Mouse (Mus musculus) c-Kit-positive CD71-positive TER-119-positive erythroid progenitor cells, embryonic 14.5 days (primary cell): ENCODE data around the gene Rpl13a.
"Not testable (repeated sequence)": the region's sequence is repeated elsewhere in the genome, so short reads cannot be mapped to it uniquely, and the experiment has no call there.

Experiments used
- DNase-seq: peaks from one replicate; pipeline ENCODE4 v3.0.0-alpha.2; 2013; ENCODE audit warnings: low spot score

Gene Rpl13a

GRCm38 (mm10) chr7:45128624-45129246 is at the start of gene Rpl13a:
Gene Rpl13a (minus strand): TSS chr7:45128761.
- peak; percentile 99 for DNase-seq

- DNase-seq = no peak
Observed at GRCm38 (mm10) chr7:45176356-45176755, 47.8 kb upstream of the Rpl13a start.

GRCm38 (mm10) chr7:45175929-45176328 is 47.4 kb upstream of the Rpl13a start:
- no peak for DNase-seq

GRCm38 (mm10) chr7:45175398-45175797 is 46.8 kb upstream of the Rpl13a start:
- no peak for DNase-seq

- DNase-seq = no peak
Observed at GRCm38 (mm10) chr7:45174567-45175280, 46.2 kb upstream of the Rpl13a start.

GRCm38 (mm10) chr7:45173772-45174171 is 45.2 kb upstream of the Rpl13a start:
- not testable (repeated sequence) for DNase-seq

GRCm38 (mm10) chr7:45172974-45173373 is 44.4 kb upstream of the Rpl13a start:
- DNase-seq = peak; percentile 49

GRCm38 (mm10) chr7:45169495-45169894 is 40.9 kb upstream of the Rpl13a start:
- no peak for DNase-seq

GRCm38 (mm10) chr7:45168656-45169055 is 40.1 kb upstream of the Rpl13a start:
- no peak for DNase-seq

- no peak for DNase-seq
Observed at GRCm38 (mm10) chr7:45167761-45168445, 39.3 kb upstream of the Rpl13a start.

- no peak for DNase-seq
Observed at GRCm38 (mm10) chr7:45166950-45167401, 38.4 kb upstream of the Rpl13a start.

GRCm38 (mm10) chr7:45165701-45166100 is 37.1 kb upstream of the Rpl13a start:
- DNase-seq = no peak

GRCm38 (mm10) chr7:45164833-45165232 is 36.3 kb upstream of the Rpl13a start:
- DNase-seq = no peak

- DNase-seq = no peak
Observed at GRCm38 (mm10) chr7:45163735-45164490, 35.4 kb upstream of the Rpl13a start, which contains the start of gene Slc17a7. Gene Slc17a7 (plus strand): TSS chr7:45163949.

GRCm38 (mm10) chr7:45162996-45163615 is 34.5 kb upstream of the Rpl13a start:
- no peak for DNase-seq

GRCm38 (mm10) chr7:45162551-45162950 is 34.0 kb upstream of the Rpl13a start:
- no peak for DNase-seq

- DNase-seq = peak; percentile 67
Observed at GRCm38 (mm10) chr7:45161612-45162473, 33.3 kb upstream of the Rpl13a start.

- no peak for DNase-seq
Observed at GRCm38 (mm10) chr7:45160866-45161265, 32.3 kb upstream of the Rpl13a start.

GRCm38 (mm10) chr7:45160316-45160800 is 31.8 kb upstream of the Rpl13a start:
- no peak for DNase-seq

GRCm38 (mm10) chr7:45158991-45159390 is 30.4 kb upstream of the Rpl13a start:
- no peak for DNase-seq

- no peak for DNase-seq
Observed at GRCm38 (mm10) chr7:45157459-45157858, 28.9 kb upstream of the Rpl13a start.
